Mouse (Mus musculus) monocyte, adult 5-6 weeks (primary cell): ENCODE data around the gene Olfr509. TPM values are rescaled to one million over a fixed set of nuclear protein-coding genes. Genes with fewer than 3 reads are reported as not detected.
"Not testable (repeated sequence)": the region's sequence is repeated elsewhere in the genome, so short reads cannot be mapped to it uniquely, and the experiment has no call there.

Source experiments
- ATAC-seq: fragments of 153-309, 156-312 bp; replicated peaks from 2 replicates; pipeline ENCODE4 v1.8.0; 2017; ENCODE audit warnings: mild to moderate bottlenecking; ENCODE audit not compliant: low TSS enrichment, insufficient number of reproducible peaks, severe bottlenecking, poor library complexity, low FRiP score
- total RNA-seq: library from RNA; stranded (forward); fragments of 200-1000, 200-491, 200-594 nt; gene quantifications from 3 replicates; pipeline ENCODE4 v1.2.3, GENCODE M21; 2017

Gene Olfr509
- not detected in 3 replicates for total RNA-seq

DNA sequence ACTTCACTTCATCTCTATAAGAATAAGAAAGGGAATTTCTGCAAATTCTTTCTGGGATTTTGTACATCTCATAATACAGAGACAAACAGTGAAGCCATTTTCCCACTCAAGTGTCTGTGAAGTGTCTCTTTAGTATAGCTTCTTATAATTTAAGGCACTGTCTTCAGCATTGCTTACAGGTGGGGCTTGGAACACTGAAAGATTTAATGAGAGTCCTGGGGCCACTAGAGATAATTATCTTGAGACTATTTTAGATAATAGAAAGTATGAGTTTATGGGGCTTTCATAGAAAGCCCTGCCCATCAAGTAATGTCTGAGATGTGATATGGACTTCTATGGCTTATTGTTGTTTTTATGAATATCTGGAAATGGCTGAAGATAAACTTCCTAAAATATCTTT, at the start of gene Olfr509:
Gene Olfr509, minus strand, starts transcription at position 101 of the 400 bp plus-strand sequence.
- no peak for ATAC-seq

DNA sequence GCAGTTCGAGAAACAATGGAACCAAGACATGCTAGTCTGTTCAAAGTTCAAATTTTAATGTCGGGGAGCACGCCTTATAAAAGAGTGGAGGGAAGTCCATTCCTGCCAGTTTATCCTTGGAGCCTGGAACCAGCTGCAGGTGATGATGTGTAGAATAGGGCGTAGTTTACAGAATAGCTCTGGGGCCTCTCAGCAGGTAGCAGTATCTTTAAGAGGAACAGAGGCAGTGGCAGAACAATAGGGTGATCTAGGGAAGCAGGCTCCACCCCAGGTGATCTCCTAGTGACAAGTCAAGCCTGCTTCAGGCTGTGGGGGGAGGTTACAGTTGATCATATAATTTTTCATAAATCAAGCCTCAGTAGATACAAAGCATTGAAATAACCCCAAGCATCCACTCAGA, 27.2 kb upstream of the Olfr509 start:
- ATAC-seq = no peak

DNA sequence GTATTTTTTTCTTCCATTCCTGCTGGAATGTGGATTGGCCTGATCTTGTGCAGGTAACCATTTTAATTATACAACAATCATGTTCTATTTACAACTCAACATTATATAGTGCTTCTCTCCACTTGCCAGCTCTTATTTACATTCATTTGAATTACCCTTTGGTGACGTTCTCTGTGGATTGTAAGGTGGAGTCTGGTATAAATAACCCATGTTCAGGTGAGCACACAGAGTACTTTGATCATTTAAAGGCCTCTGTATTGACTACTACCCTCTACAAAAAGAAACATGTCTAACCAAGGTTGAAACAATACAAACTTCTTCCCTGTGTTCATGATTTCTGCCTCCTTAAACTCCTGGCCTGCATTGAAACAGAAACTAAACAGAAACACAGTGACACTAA, 19.4 kb upstream of the Olfr509 start:
- no peak for ATAC-seq

DNA sequence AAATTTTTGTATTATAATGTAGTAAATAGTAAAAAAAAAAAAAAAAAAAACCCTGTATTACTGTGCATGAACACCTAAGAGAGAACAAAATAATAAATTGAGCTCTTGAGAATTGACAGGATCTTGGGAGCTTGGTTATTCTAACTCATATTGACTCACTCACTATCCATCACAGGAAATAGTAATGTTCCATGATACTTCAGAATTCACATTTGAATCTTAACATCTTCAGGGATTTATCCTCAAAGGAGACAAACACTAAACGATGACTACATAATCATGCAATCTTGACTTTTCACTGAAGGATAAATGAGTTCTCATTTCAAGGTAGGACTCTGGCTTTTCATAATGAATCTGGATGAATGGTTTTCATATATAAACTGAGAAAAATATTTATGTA, 14.4 kb upstream of the Olfr509 start, which contains the start of gene Olfr510:
Gene Olfr510, plus strand, starts transcription at position 301 of the 400 bp plus-strand sequence.
- no peak for ATAC-seq

GRCm38 (mm10) chr7:108662419-108662818, 10.7 kb upstream of the Olfr509 start:
- ATAC-seq = no peak

DNA sequence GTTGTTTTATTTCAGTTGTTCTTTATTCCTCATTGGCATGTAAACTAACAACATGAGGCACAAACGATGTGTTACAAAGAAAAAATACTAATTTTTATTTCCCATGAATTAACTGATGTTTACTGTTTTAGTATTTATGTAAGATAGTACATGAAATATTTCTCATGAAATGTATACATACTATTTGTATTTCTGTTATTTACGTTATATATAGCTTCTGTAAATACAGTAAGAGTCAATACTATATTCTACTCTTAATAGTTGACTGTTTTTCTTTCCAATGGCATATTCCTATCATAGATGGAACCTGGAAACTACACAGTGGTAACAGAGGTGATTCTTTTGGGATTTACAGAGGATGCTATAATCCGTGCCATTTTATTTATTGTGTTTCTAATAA, 22.0 kb downstream of the Olfr509 start, which contains the start of gene Olfr508:
Gene Olfr508, plus strand, starts transcription at position 301 of the 400 bp plus-strand sequence.
- no peak for ATAC-seq

GRCm38 (mm10) chr7:108621514-108621913, 30.2 kb downstream of the Olfr509 start, which contains the start of gene Olfr507:
Gene Olfr507 (plus strand): TSS chr7:108621814.
- ATAC-seq = no peak

DNA sequence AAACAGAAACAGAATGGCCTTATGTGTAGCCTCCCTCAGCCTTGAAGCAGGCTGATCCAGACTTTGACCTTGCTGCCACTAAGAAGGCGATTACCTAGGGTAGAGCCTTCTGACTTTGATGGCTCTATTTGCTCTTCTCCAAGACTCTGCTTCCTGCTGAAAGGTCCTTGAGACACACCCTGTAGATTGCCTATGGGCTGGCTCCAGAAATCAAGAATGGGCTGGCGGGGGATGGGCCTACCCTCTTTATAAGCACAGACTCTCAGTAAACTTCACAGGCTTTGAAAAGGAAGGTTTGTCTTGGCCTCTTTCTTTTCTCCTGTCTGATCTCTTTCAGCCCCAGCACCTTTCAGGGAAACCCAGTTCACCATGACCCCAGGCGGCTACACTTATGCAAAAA, 34.9 kb downstream of the Olfr509 start:
- not testable (repeated sequence) for ATAC-seq

DNA sequence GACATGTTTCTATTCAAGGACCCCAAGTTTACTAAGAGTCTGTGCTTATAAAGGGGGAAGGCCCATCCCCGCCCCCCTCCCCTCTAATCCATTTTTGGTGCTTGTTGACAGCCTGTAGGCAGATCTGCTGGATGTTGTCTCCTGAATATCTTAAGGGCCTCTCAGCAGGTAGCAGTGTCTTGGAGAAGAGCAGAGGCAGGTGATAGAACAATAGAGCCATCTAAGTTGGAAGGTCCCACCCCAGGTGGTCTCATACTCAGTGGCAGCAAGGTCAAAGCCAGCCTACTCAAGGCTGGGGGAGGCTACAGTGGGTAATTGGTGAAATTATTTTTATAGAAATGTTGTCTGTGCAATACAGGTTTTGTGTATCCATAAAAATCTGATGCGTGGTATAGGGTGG, 37.6 kb downstream of the Olfr509 start:
- no peak for ATAC-seq

DNA sequence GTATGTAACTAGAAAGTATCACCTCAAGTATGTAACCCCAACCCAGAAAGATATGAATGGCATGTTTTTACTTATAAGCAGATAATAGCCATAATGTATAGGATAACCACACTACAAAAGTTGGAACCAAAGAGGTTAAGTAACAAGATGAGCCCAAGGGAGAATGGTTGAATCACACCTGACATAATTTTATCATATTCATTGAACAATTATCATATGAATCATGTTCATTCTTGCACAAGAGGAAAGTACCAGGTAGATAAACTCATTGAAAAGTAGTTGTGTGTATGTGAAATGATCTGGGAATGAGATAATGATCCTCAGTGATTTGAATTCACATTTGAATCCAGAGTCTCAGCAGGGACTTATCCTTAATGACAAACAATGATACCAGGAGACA, 41.2 kb downstream of the Olfr509 start, which contains the start of gene Olfr506:
Gene Olfr506, plus strand, starts transcription at position 301 of the 400 bp plus-strand sequence.
- ATAC-seq = no peak

GRCm38 (mm10) chr7:108601916-108602315, 49.8 kb downstream of the Olfr509 start:
- not testable (repeated sequence) for ATAC-seq

Other genes starting within 250 kb of the Olfr509 start
- not detected in 3 replicates for gene Olfr497, start 231.5 kb downstream of the Olfr509 start, total RNA-seq
- gene Olfr498, start 186.6 kb downstream of the Olfr509 start, total RNA-seq = not detected in 3 replicates
- not detected in 3 replicates for gene Olfr502, start 126.8 kb downstream of the Olfr509 start, total RNA-seq
- not detected in 3 replicates for gene Olfr503, start 107.4 kb downstream of the Olfr509 start, total RNA-seq
- gene Olfr504, start 86.1 kb downstream of the Olfr509 start, total RNA-seq = not detected in 3 replicates
- not detected in 3 replicates for gene Olfr506, start 41.1 kb downstream of the Olfr509 start, total RNA-seq
- gene Olfr507, start 30.1 kb downstream of the Olfr509 start, total RNA-seq = not detected in 3 replicates
- not detected in 3 replicates for gene Olfr508, start 21.9 kb downstream of the Olfr509 start, total RNA-seq
- gene Olfr510, start 14.5 kb upstream of the Olfr509 start, total RNA-seq = not detected in 3 replicates
- 0.96 TPM in 1 of 3 replicates, not detected in the others for gene Olfr512, start 61.4 kb upstream of the Olfr509 start, total RNA-seq
- gene Olfr513, start 99.1 kb upstream of the Olfr509 start, total RNA-seq = not detected in 3 replicates
- gene Olfr514, start 174.1 kb upstream of the Olfr509 start, total RNA-seq = not detected in 3 replicates
- gene Olfr516, start 198.6 kb upstream of the Olfr509 start, total RNA-seq = not detected in 3 replicates
- gene Olfr517, start 220.5 kb upstream of the Olfr509 start, total RNA-seq = not detected in 3 replicates
- not detected in 3 replicates for gene Olfr518, start 233.1 kb upstream of the Olfr509 start, total RNA-seq
- not detected in 3 replicates for gene Olfr519, start 242.5 kb upstream of the Olfr509 start, total RNA-seq